14 mouse cellular contexts compared by ENCODE assay signal in genomic region chr1:32553925-32554324, GRCm38 (mm10). TPM values are rescaled to one million over a fixed set of nuclear protein-coding genes. Genes with fewer than 3 reads are reported as not detected.
DNase-seq lines count a peak whose midpoint lies in the region; ATAC-seq and TF ChIP-seq lines count a peak whose summit lies in the region.
"Had no signal": no experiment of that assay in that cellular context is flagged by ENCODE, and none has a peak within 500 bp of the region (broad histone marks: within the 10 kb centered on the region; RNA-seq: fewer than 3 reads in every experiment).

No protein-coding gene starts in this region.

- 48% methylated on average over 4 of the region's 4 CpGs for WGBS in hindbrain, embryonic 14.5 days
- WGBS in hindbrain, embryonic 12.5 days: 59% methylated on average over 4 of the region's 4 CpGs

- H3K9ac ChIP-seq in hindbrain, embryonic 14.5 days: no peak overlapping the region
- H3K9ac ChIP-seq in hindbrain, embryonic 12.5 days: no peak overlapping the region

- no peak overlapping the region for H3K27ac ChIP-seq in hindbrain, embryonic 14.5 days
- no peak overlapping the region for H3K27ac ChIP-seq in hindbrain, embryonic 12.5 days
- no peak overlapping the region for H3K27ac ChIP-seq in layer of hippocampus, adult 2 months
- H3K27ac ChIP-seq: gastrocnemius, adult 2 months had no signal

- H3K4me1 ChIP-seq in hindbrain, embryonic 14.5 days (replicated peaks; ENCODE audit: control insufficient read depth, insufficient read depth, low read length): no peaks in the 10 kb centered on the region
- H3K4me1 ChIP-seq in hindbrain, embryonic 12.5 days: no peaks in the 10 kb centered on the region

- peak; percentile 32 for DNase-seq in hindbrain, embryonic 14.5 days (ENCODE audit: low spot score)
- peak; percentile 36 to 51 for DNase-seq in right cerebral cortex, postnatal 10 days (ENCODE audit: low spot score in 2 of 2)
- no peak for DNase-seq in right cerebral cortex, postnatal 25 days
- peak; percentile 56 to 59 for DNase-seq in layer of hippocampus, adult 2 months (ENCODE audit: low spot score in 2 of 2)
- no peak for DNase-seq in adrenal gland, adult 8-10 months
- DNase-seq in urinary bladder, adult 2 months (ENCODE audit: low spot score): no peak
- DNase-seq: gastrocnemius, adult 2 months; heart, postnatal 14 days; thymus, postnatal 25 days had no signal

- no peak overlapping the region for H3K4me2 ChIP-seq in hindbrain, embryonic 14.5 days (replicated peaks)
- H3K4me2 ChIP-seq in hindbrain, embryonic 12.5 days (replicated peaks): no peak overlapping the region

- no peaks in the 10 kb centered on the region for H3K36me3 ChIP-seq in hindbrain, embryonic 14.5 days (replicated peaks; ENCODE audit: control insufficient read depth, insufficient read depth)
- no peaks in the 10 kb centered on the region for H3K36me3 ChIP-seq in hindbrain, embryonic 12.5 days

- peak; percentile 84 for TF ChIP-seq CTCF in layer of hippocampus, adult 2 months (conservative IDR thresholded peaks at IDR 0.05)

- peak; percentile 55; the same call in 1 of the 2 replicates for ATAC-seq in hindbrain, embryonic 14.5 days (ENCODE audit: low FRiP score)
- ATAC-seq in hindbrain, embryonic 12.5 days (ENCODE audit: low FRiP score): no peak

- H3K4me3 ChIP-seq in hindbrain, embryonic 14.5 days (replicated peaks; ENCODE audit: low read length): no peak overlapping the region
- no peak overlapping the region for H3K4me3 ChIP-seq in hindbrain, embryonic 12.5 days
- H3K4me3 ChIP-seq in layer of hippocampus, adult 2 months: no peak overlapping the region
- H3K4me3 ChIP-seq: gastrocnemius, adult 2 months; myocyte had no signal

- H3K27me3 ChIP-seq in hindbrain, embryonic 14.5 days (ENCODE audit: control insufficient read depth, insufficient read depth, low read length): no peaks in the 10 kb centered on the region
- H3K27me3 ChIP-seq in hindbrain, embryonic 12.5 days: no peaks in the 10 kb centered on the region

- H3K9me3 ChIP-seq in hindbrain, embryonic 14.5 days (ENCODE audit: control insufficient read depth, low read length): no peaks in the 10 kb centered on the region
- H3K9me3 ChIP-seq in hindbrain, embryonic 12.5 days (replicated peaks): no peaks in the 10 kb centered on the region

RNA-seq across cellular contexts. Expression of gene Gm5415, which starts 6.8 kb away (rescaled TPM):
- polyA plus RNA-seq in hindbrain, embryonic 14.5 days (2014; fragmentation: Nextera tagmentation; extraction: Ambion mirVana): 0.47 and 0.94 TPM in 2 replicates
- 0.22 and 0.50 TPM in 2 replicates for polyA plus RNA-seq in hindbrain, embryonic 12.5 days (2016; fragmentation: Nextera tagmentation; extraction: Ambion mirVana)
- not detected for total RNA-seq in layer of hippocampus, adult 2 months (2021)
- not detected for total RNA-seq in adrenal gland, adult 8-10 months (2022)
- polyA plus RNA-seq in urinary bladder, adult 2 months (2012; rRNA removed): not detected in 2 replicates
- total RNA-seq: gastrocnemius, adult 2 months; heart, postnatal 14 days; left cerebral cortex, adult 18-20 months had no signal
- polyA plus RNA-seq: lung, embryonic 16.5 days; myocyte; small intestine, adult 2 months had no signal

Comparison
In these comparisons a context has a peak if more than half of its experiments do, and no peak if none do; other contexts are left out.
1. DNase-seq: peak in hindbrain, embryonic 14.5 days (single experiment), right cerebral cortex, postnatal 10 days (2 of 2) and layer of hippocampus, adult 2 months (2 of 2); none in right cerebral cortex, postnatal 25 days (single experiment), adrenal gland, adult 8-10 months (single experiment) and urinary bladder, adult 2 months (single experiment).